Mouse (Mus musculus): Measurements from ENCODE around the gene Hps6. TPM values are rescaled to one million over a fixed set of nuclear protein-coding genes. Genes with fewer than 3 reads are reported as not detected.

The Hps6 gene
- total RNA-seq, 2 experiments from 2014 or later, result 0.55 to 3.8 TPM

- ATAC-seq (replicated peaks; ENCODE audit: low FRiP score, low TSS enrichment, poor library complexity, severe bottlenecking), result no peak
These were observed 39.2 kb downstream of the Hps6 start for GRCm38 (mm10) chr19:46042476-46043011.

- ATAC-seq (replicated peaks; ENCODE audit: low FRiP score, low TSS enrichment, poor library complexity, severe bottlenecking), result no peak
These were observed 40.1 kb downstream of the Hps6 start for GRCm38 (mm10) chr19:46043380-46043779.

- no peak for ATAC-seq (replicated peaks; ENCODE audit: low FRiP score, low TSS enrichment, poor library complexity, severe bottlenecking)
These were observed 41.1 kb downstream of the Hps6 start, which contains the start of gene Pprc1 for GRCm38 (mm10) chr19:46044271-46044992. Gene Pprc1, plus strand, starts transcription at chr19:46044886.

DNA sequence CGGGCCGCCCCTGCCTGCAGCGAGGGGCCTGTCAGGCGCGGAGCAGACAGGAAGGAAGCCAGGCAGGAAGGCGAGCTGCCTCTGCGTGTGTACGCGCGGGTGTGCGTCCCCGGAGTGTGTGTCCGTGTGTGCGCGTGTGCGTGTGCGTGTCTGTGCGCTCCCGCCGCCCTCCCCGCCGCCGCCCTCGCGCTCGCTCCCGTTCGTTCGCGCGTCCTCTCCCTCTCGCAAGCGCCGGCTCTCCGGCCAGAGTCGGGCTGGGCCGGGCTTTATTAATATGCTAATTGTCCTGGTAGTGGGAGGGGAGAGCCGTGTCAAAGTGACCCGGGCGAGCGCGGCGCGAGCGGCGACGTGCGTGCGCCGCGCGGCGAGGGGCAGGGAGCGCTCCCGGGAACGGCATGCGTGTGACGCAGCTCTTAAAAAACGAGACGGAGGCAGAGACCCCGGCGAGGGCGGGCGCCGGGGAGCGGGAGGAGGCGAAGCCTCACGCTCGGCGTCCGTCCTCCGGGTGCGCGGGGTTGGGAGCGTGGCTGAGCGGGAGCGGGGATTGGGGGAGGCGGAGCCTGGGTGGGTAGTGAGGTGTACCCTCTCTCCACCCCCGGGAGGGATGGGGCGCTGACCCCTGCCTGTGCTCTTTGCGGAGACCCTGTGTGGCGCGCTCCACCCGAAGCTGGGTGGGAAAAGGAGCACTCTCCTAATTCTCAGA lies 41.8 kb downstream of the Hps6 start, which contains the start of gene Ldb1:
Ldb1 (minus strand) TSS at position 222 of the 703 bp plus-strand sequence.
- ATAC-seq (replicated peaks; ENCODE audit: low FRiP score, low TSS enrichment, poor library complexity, severe bottlenecking), result no peak

DNA sequence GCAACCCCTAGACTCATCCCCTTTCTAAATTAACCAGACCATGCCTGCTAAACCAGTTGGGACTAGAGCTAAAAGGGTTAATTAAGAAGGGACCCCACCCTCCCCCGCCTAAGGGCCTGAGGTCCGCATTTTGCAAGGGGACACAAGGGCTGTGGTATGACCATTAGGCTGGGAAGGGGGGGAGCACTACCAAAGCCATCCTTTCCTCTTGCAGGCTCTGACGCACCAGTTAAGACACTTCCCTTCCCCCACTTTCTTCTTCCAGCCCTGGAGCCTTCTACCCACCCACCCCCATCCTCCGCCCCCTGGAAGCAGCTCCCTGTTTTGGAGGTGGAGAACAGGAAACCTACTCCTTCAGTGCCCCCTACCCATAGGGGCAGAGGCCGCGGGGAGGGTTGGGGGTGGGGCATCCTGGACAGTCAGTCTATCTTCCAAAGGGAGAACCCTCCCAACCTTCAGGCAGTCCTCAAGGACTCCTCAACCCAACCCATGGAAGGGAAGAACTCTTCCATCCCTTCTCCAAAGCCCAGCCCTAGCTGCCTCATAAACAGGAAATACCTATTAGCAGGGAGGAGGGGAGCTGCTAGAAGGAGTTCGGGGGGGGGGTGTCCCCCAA lies 42.5 kb downstream of the Hps6 start:
- ATAC-seq (replicated peaks; ENCODE audit: low FRiP score, low TSS enrichment, poor library complexity, severe bottlenecking), result no peak

DNA sequence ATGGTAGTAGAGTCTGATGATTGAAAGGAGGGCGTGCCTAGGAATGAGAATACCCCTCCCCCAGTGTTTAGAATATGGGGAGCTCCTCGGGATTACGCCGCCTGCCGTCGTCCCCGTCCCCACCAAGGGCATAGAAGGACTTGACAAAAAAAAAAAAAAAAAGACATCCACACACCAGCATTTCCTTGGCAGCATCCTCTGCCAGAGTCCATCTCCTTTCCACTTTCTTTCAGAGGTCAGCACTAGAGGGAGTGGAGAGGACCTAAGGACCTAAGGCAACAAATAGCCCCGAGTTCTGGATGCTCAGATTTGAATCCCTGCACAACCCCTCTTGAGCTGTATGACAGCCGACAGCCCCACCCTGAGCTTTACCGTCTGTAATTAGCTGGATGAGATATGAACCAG lies 43.3 kb downstream of the Hps6 start:
- ATAC-seq (replicated peaks; ENCODE audit: low FRiP score, low TSS enrichment, poor library complexity, severe bottlenecking), result no peak; the same call in 1 of the 2 replicates

- no peak for ATAC-seq (replicated peaks; ENCODE audit: low FRiP score, low TSS enrichment, poor library complexity, severe bottlenecking)
These were observed 44.1 kb downstream of the Hps6 start for GRCm38 (mm10) chr19:46047426-46047825.

DNA sequence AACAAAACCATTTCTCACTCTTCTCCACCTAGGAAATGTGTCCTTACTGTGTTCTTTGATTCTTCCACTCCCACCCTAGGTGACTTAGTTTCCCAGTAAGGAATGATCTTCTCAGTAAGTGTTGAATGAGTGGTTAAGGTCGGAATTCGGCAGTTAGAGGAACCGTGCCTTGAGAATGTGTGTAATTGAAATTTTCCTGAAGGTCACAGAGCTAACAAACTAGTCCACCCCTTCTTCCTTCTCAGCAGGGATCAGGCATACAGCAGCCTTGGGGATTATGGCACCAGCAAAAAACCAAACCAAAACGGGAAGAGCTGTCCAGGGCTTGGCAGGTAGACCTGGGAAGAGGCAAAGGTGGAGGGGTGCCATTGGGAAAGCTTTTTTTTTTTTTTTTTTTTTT lies 45.8 kb downstream of the Hps6 start:
- ATAC-seq (replicated peaks; ENCODE audit: low FRiP score, low TSS enrichment, poor library complexity, severe bottlenecking), result no peak

GRCm38 (mm10) chr19:46050462-46050861 lies 47.2 kb downstream of the Hps6 start:
- ATAC-seq (replicated peaks; ENCODE audit: low FRiP score, low TSS enrichment, poor library complexity, severe bottlenecking), result no peak

Other genes with a start within 250 kb of the Hps6 start
- 75.0 and 86.3 TPM in 2 replicates for gene Mgea5, start 219.7 kb upstream of the Hps6 start, total RNA-seq (2014; fragmentation: Nextera tagmentation)
- 117 and 134 TPM in 2 replicates for gene Mgea5, start 219.7 kb upstream of the Hps6 start, total RNA-seq (2017)
- gene Kcnip2, start 187.4 kb upstream of the Hps6 start, total RNA-seq (2014; fragmentation: Nextera tagmentation), result 0.52 TPM in 1 of 2 replicates, not detected in the other
- 0.34 and 3.6 TPM in 2 replicates for gene Kcnip2, start 187.4 kb upstream of the Hps6 start, total RNA-seq (2017)
- gene Armh3, start 5.0 kb upstream of the Hps6 start, total RNA-seq (2014; fragmentation: Nextera tagmentation), result 5.6 and 10.5 TPM in 2 replicates
- gene Armh3, start 5.0 kb upstream of the Hps6 start, total RNA-seq (2017), result 4.6 and 8.2 TPM in 2 replicates
- gene Pprc1, start 41.4 kb downstream of the Hps6 start, total RNA-seq (2014; fragmentation: Nextera tagmentation), result 139 and 168 TPM in 2 replicates
- 21.3 and 28.9 TPM in 2 replicates for gene Pprc1, start 41.4 kb downstream of the Hps6 start, total RNA-seq (2017)
- 370 and 401 TPM in 2 replicates for gene Ldb1, start 41.7 kb downstream of the Hps6 start, total RNA-seq (2014; fragmentation: Nextera tagmentation)
- 268 and 296 TPM in 2 replicates for gene Ldb1, start 41.7 kb downstream of the Hps6 start, total RNA-seq (2017)
- gene Nolc1, start 72.4 kb downstream of the Hps6 start, total RNA-seq (2014; fragmentation: Nextera tagmentation), result 170 and 201 TPM in 2 replicates
- gene Nolc1, start 72.4 kb downstream of the Hps6 start, total RNA-seq (2017), result 271 and 318 TPM in 2 replicates
- not detected in 2 replicates for gene Elovl3, start 128.4 kb downstream of the Hps6 start, total RNA-seq (2014; fragmentation: Nextera tagmentation)
- gene Elovl3, start 128.4 kb downstream of the Hps6 start, total RNA-seq (2017), result not detected in 2 replicates
- gene Pitx3, start 144.8 kb downstream of the Hps6 start, total RNA-seq (2014; fragmentation: Nextera tagmentation), result not detected in 2 replicates
- gene Pitx3, start 144.8 kb downstream of the Hps6 start, total RNA-seq (2017), result not detected in 2 replicates
- 48.7 and 56.7 TPM in 2 replicates for gene Gbf1, start 149.0 kb downstream of the Hps6 start, total RNA-seq (2014; fragmentation: Nextera tagmentation)
- 23.4 and 38.9 TPM in 2 replicates for gene Gbf1, start 149.0 kb downstream of the Hps6 start, total RNA-seq (2017)